Mouse (Mus musculus) lung, postnatal 0 days (tissue): ENCODE results near the gene Ccdc28a.

ENCODE experiments used
- CTCF ChIP-seq: IDR thresholded peaks from 2 replicates; pipeline ENCODE4 v1.5.1; 2016; ENCODE audit warnings: antibody characterized with exemption, mild to moderate bottlenecking
- EP300 ChIP-seq: IDR thresholded peaks from 2 replicates; pipeline ENCODE4 v1.6.1; 2016; ENCODE audit warnings: antibody characterized with exemption, mild to moderate bottlenecking, control low read depth

- TF ChIP-seq CTCF (no peak), EP300 (no peak)
Observed at GRCm38 (mm10) chr10:18202401-18202800, 32.4 kb downstream of the Ccdc28a start.
